Mouse (Mus musculus) limb, embryonic 14.5 days (tissue): ENCODE data around the gene Tmeff2. TPM values are rescaled to one million over a fixed set of nuclear protein-coding genes. Genes with fewer than 3 reads are reported as not detected.

ENCODE experiments used
- ATAC-seq: fragments of 200-750 bp; cut with Nextera tagmentation; 2 replicates; pipeline ENCODE4 v1.8.0; 2017; ENCODE audit warnings: low read depth, moderate number of reproducible peaks, moderate TSS enrichment; ENCODE audit not compliant: low FRiP score
- DNase-seq: peaks from one replicate; pipeline ENCODE4 v3.0.0-alpha.2; 2015; ENCODE audit warnings: low spot score
- H3K27ac ChIP-seq: fragments of 300-500 bp; sonication (generic); replicated peaks from 2 replicates; pipeline ENCODE4 v1.5.1; 2014; ENCODE audit warnings: low read depth, mild to moderate bottlenecking, low read length, moderate library complexity, mixed read lengths
- H3K27me3 ChIP-seq: fragments of 300-500 bp; sonication (generic); 2 replicates; pipeline ENCODE4 v1.6.1; 2014; ENCODE audit warnings: low read length, mixed read lengths; ENCODE audit not compliant: control insufficient read depth, insufficient read depth
- H3K36me3 ChIP-seq: fragments of 300-500 bp; sonication (generic); 2 replicates; pipeline ENCODE4 v1.6.1; 2014; ENCODE audit warnings: mild to moderate bottlenecking, low read length, moderate library complexity, mixed read lengths; ENCODE audit not compliant: control insufficient read depth, insufficient read depth
- H3K4me1 ChIP-seq: fragments of 300-500 bp; sonication (generic); 2 replicates; pipeline ENCODE4 v1.6.1; 2014; ENCODE audit warnings: antibody characterized with exemption, low read length, mixed read lengths; ENCODE audit not compliant: control insufficient read depth, insufficient read depth
- H3K4me2 ChIP-seq: fragments of 300-500 bp; sonication (generic); replicated peaks from 2 replicates; pipeline ENCODE4 v1.6.1; 2014; ENCODE audit warnings: low read depth, mild to moderate bottlenecking, low read length, moderate library complexity; ENCODE audit not compliant: severe bottlenecking
- H3K4me3 ChIP-seq: fragments of 300-500 bp; sonication (generic); replicated peaks from 2 replicates; pipeline ENCODE4 v1.5.1; 2014; ENCODE audit warnings: low read length
- H3K9ac ChIP-seq: fragments of 300-500 bp; sonication (generic); 2 replicates; pipeline ENCODE4 v1.6.1; 2014; ENCODE audit warnings: mild to moderate bottlenecking, low read depth, low read length, moderate library complexity; ENCODE audit not compliant: severe bottlenecking
- H3K9me3 ChIP-seq: fragments of 300-500 bp; sonication (generic); 2 replicates; pipeline ENCODE4 v1.6.1; 2016; ENCODE audit warnings: low read length; ENCODE audit not compliant: control insufficient read depth
- POLR2A ChIP-seq: fragments of 200-500 bp; IDR thresholded peaks from 2 replicates; pipeline ENCODE4 v1.8.0; 2012; ENCODE audit warnings: inconsistent platforms, mild to moderate bottlenecking, moderate library complexity, borderline replicate concordance; ENCODE audit not compliant: insufficient read depth, insufficient read length; ENCODE audit errors: extremely low read depth
- WGBS: fragments of 180-500 bp; shearing (Covaris S2); extraction: QIAGEN DNeasy Blood & Tissue Kit; methylation state at CpG from one replicate; pipeline ENCODE4 v1.1.7; 2014; 5-methylcytosine and 5-hydroxymethylcytosine counted together
- polyA plus RNA-seq, 2 experiments: library from polyadenylated mRNA; depleted of rRNA in 1 of 2; stranded (reverse) in 1 of 2; unstranded in 1 of 2; fragments of >200 nt; fragmentation: Nextera tagmentation in 1 of 2; extraction: Ambion mirVana in 1 of 2; gene quantifications; 2 replicates each; pipeline versions ENCODE4 v1.2.1 to v1.2.3; 2012 to 2014

Gene Tmeff2
- polyA plus RNA-seq, 2 experiments: 18.0 to 23.3 TPM

GRCm38 (mm10) chr1:51148481-51149137, 248.2 kb downstream of the Tmeff2 start:
- 0 out of 2 replicates have a peak, but pooled peaks cover 7% of the 10 kb centered on the region for H3K4me1 ChIP-seq
- H3K27ac ChIP-seq: no peak overlapping the region
- no peaks in the 10 kb centered on the region for H3K9me3 ChIP-seq
- no peak for TF ChIP-seq POLR2A
- 63% methylated on average over 9 of the region's 9 CpGs for WGBS
- ATAC-seq: no peak
- peak; percentile 31 for DNase-seq
- H3K36me3 ChIP-seq: no peaks in the 10 kb centered on the region
- no peak overlapping the region for H3K4me2 ChIP-seq
- H3K4me3 ChIP-seq: no peak overlapping the region
- H3K9ac ChIP-seq: no peak overlapping the region
- no peaks in the 10 kb centered on the region for H3K27me3 ChIP-seq

GRCm38 (mm10) chr1:51149488-51149887, 249.0 kb downstream of the Tmeff2 start:
- ATAC-seq (no peak), DNase-seq (no peak)
- Histone ChIP-seq H3K27me3 (no peaks in the 10 kb centered on the region), H3K27ac (no peak overlapping the region), H3K4me1 (0 out of 2 replicates have a peak, but pooled peaks cover 7% of the 10 kb centered on the region), H3K4me3 (no peak overlapping the region), H3K9me3 (no peaks in the 10 kb centered on the region), H3K4me2 (no peak overlapping the region), H3K36me3 (no peaks in the 10 kb centered on the region), H3K9ac (no peak overlapping the region)
- no peak for TF ChIP-seq POLR2A
- WGBS: 46% methylated on average over 4 of the region's 4 CpGs

GRCm38 (mm10) chr1:51149890-51150289, 249.4 kb downstream of the Tmeff2 start:
- no peak for ATAC-seq
- Histone ChIP-seq H3K9me3 (no peaks in the 10 kb centered on the region), H3K4me1 (0 out of 2 replicates have a peak, but pooled peaks cover 7% of the 10 kb centered on the region), H3K4me3 (no peak overlapping the region), H3K27ac (no peak overlapping the region), H3K36me3 (no peaks in the 10 kb centered on the region), H3K4me2 (no peak overlapping the region), H3K27me3 (no peaks in the 10 kb centered on the region), H3K9ac (no peak overlapping the region)
- no peak for DNase-seq
- TF ChIP-seq POLR2A: no peak
- WGBS: 86% methylated on average over 1 of the region's 1 CpGs

GRCm38 (mm10) chr1:51152017-51152416, 251.6 kb downstream of the Tmeff2 start:
- H3K4me1 ChIP-seq: 0 out of 2 replicates have a peak, but pooled peaks cover 7% of the 10 kb centered on the region
- no peak overlapping the region for H3K4me2 ChIP-seq
- no peak overlapping the region for H3K27ac ChIP-seq
- no peaks in the 10 kb centered on the region for H3K9me3 ChIP-seq
- ATAC-seq: no peak
- no peak for TF ChIP-seq POLR2A
- H3K27me3 ChIP-seq: no peaks in the 10 kb centered on the region
- no peak overlapping the region for H3K9ac ChIP-seq
- H3K36me3 ChIP-seq: no peaks in the 10 kb centered on the region
- no peak for DNase-seq
- WGBS: 44% methylated on average over 2 of the region's 2 CpGs
- no peak overlapping the region for H3K4me3 ChIP-seq

GRCm38 (mm10) chr1:51152856-51153255, 252.4 kb downstream of the Tmeff2 start:
- 53% methylated on average over 5 of the region's 5 CpGs for whole genome bisulfite sequencing
- TF ChIP-seq POLR2A: no peak
- Histone ChIP-seq H3K9ac (no peak overlapping the region), H3K4me2 (no peak overlapping the region), H3K27me3 (no peaks in the 10 kb centered on the region), H3K4me3 (no peak overlapping the region), H3K9me3 (no peaks in the 10 kb centered on the region), H3K4me1 (0 out of 2 replicates have a peak, but pooled peaks cover 7% of the 10 kb centered on the region), H3K36me3 (no peaks in the 10 kb centered on the region), H3K27ac (no peak overlapping the region)
- DNase-seq (no peak), ATAC-seq (no peak)
